Mouse (Mus musculus) embryonic facial prominence, embryonic 11.5 days (tissue): ENCODE results near the gene Wfdc13. TPM values are rescaled to one million over a fixed set of nuclear protein-coding genes. Genes with fewer than 3 reads are reported as not detected.
"Not testable (repeated sequence)": the region's sequence is repeated elsewhere in the genome, so short reads cannot be mapped to it uniquely, and the experiment has no call there.

ENCODE experiments used
- ATAC-seq: fragments of 200-750 bp; cut with Nextera tagmentation; replicated peaks from 2 replicates; pipeline ENCODE4 v1.8.0; 2017; ENCODE audit warnings: low read depth; ENCODE audit not compliant: insufficient number of reproducible peaks, low FRiP score, low TSS enrichment
- DNase-seq: peaks from one replicate; pipeline ENCODE4 v3.0.0-alpha.2; 2015; ENCODE audit warnings: low spot score
- H3K27ac ChIP-seq: fragments of 300-500 bp; sonication (generic); replicated peaks from 2 replicates; pipeline ENCODE4 v1.5.1; 2014; ENCODE audit warnings: mild to moderate bottlenecking, low read depth, low read length, control low read depth
- H3K27me3 ChIP-seq: fragments of 300-500 bp; sonication (generic); 2 replicates; pipeline ENCODE4 v1.6.1; 2014; ENCODE audit warnings: mild to moderate bottlenecking, low read length, moderate library complexity, mixed read lengths; ENCODE audit not compliant: control insufficient read depth, insufficient read depth
- H3K36me3 ChIP-seq: fragments of 300-500 bp; sonication (generic); replicated peaks from 2 replicates; pipeline ENCODE4 v1.6.1; 2014; ENCODE audit warnings: low read depth, mild to moderate bottlenecking, low read length, moderate library complexity, mixed read lengths; ENCODE audit not compliant: control insufficient read depth, insufficient read depth
- H3K4me1 ChIP-seq: fragments of 300-500 bp; sonication (generic); 2 replicates; pipeline ENCODE4 v1.6.1; 2014; ENCODE audit warnings: low read length, mixed read lengths; ENCODE audit not compliant: control insufficient read depth, insufficient read depth
- H3K4me2 ChIP-seq: fragments of 300-500 bp; sonication (generic); 2 replicates; pipeline ENCODE4 v1.6.1; 2014; ENCODE audit warnings: low read depth, mild to moderate bottlenecking, control low read depth, low read length, moderate library complexity
- H3K4me3 ChIP-seq: fragments of 300-500 bp; sonication (generic); 2 replicates; pipeline ENCODE4 v1.5.1; 2014; ENCODE audit warnings: low read depth, low read length, control low read depth
- H3K9ac ChIP-seq: fragments of 300-500 bp; sonication (generic); replicated peaks from 2 replicates; pipeline ENCODE4 v1.6.1; 2014; ENCODE audit warnings: mild to moderate bottlenecking, control low read depth, low read length
- H3K9me3 ChIP-seq: fragments of 300-500 bp; sonication (generic); replicated peaks from 2 replicates; pipeline ENCODE4 v1.6.1; 2016; ENCODE audit warnings: mild to moderate bottlenecking, low read length, inconsistent platforms, mixed read lengths; ENCODE audit not compliant: control insufficient read depth
- WGBS: fragments of 180-500 bp; shearing (Covaris S2); extraction: QIAGEN DNeasy Blood & Tissue Kit; methylation state at CpG from one replicate; pipeline ENCODE4 v1.1.7; 2014; 5-methylcytosine and 5-hydroxymethylcytosine counted together
- polyA plus RNA-seq: library from polyadenylated mRNA; unstranded; fragments of >200 nt; fragmentation: Nextera tagmentation; extraction: Ambion mirVana; gene quantifications from 2 replicates; pipeline ENCODE4 v1.2.1, GENCODE M21; 2014

Gene Wfdc13
- polyA plus RNA-seq, 1 experiment from 2014 or later: not detected

DNA sequence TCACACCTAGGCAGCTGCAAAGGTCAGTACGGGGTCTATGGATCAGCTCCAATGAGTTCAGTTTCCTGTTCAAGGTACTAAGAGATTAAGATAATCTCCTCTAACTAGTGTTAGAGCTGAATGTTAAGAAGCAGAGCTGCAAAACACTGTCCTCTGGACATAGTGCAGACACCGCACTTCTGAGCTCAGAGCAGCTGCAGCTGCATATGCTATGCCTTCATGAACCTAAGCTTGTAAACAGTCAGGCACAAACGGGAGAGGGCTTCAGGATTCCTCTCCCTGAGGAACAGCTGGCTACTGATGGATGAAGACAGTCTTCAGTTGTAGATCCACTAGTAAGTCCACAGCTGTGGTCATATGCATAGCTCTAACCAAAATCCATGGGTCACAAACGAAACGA is 16.1 kb downstream of the Wfdc13 start:
- 80% methylated on average over 5 of the region's 5 CpGs for WGBS
- Histone ChIP-seq H3K4me1 (no peaks in the 10 kb centered on the region), H3K9ac (no peak overlapping the region), H3K27ac (no peak overlapping the region), H3K4me2 (no peak overlapping the region), H3K4me3 (no peak overlapping the region), H3K27me3 (no peaks in the 10 kb centered on the region), H3K9me3 (no peaks in the 10 kb centered on the region), H3K36me3 (no peaks in the 10 kb centered on the region)
- DNase-seq: no peak
- no peak for ATAC-seq

- WGBS: 91% methylated on average over 5 of the region's 5 CpGs
- no peak for ATAC-seq
Observed at GRCm38 (mm10) chr2:164701761-164702160, 16.9 kb downstream of the Wfdc13 start.

GRCm38 (mm10) chr2:164704235-164704634 is 19.3 kb downstream of the Wfdc13 start:
- WGBS: 75% methylated on average over 5 of the region's 5 CpGs
- no peaks in the 10 kb centered on the region for H3K36me3 ChIP-seq

More at GRCm38 (mm10) chr2:164701761-164702160, 16.9 kb downstream of the Wfdc13 start:
- H3K4me1 ChIP-seq: no peaks in the 10 kb centered on the region
- no peak for DNase-seq
- no peak overlapping the region for H3K4me2 ChIP-seq
- H3K27me3 ChIP-seq: no peaks in the 10 kb centered on the region
- no peaks in the 10 kb centered on the region for H3K9me3 ChIP-seq
- H3K9ac ChIP-seq: no peak overlapping the region
- no peak overlapping the region for H3K27ac ChIP-seq
- no peak overlapping the region for H3K4me3 ChIP-seq
- H3K36me3 ChIP-seq: no peaks in the 10 kb centered on the region

DNA sequence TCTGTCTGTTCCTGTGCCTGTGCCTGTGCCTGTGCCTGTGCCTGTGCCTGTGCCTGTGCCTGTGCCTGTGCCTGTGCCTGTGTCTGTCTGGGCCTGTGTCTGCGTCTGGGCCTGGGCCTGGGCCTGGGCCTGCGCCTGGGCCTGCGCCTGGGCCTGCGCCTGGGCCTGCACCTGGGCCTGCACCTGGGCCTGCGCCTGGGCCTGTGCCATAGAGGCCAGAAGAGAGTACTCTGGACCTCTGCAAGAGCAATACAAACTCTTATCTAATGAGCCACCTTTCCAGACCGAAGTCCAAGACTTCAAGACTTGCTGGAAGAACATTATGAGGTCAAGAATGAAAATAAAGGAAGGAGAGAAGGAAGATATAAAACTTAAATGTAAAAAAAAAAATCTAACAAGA is 20.4 kb downstream of the Wfdc13 start:
- Histone ChIP-seq H3K36me3 (no peaks in the 10 kb centered on the region), H3K27ac (no peak overlapping the region), H3K4me2 (no peak overlapping the region), H3K4me3 (no peak overlapping the region), H3K27me3 (no peaks in the 10 kb centered on the region), H3K4me1 (no peaks in the 10 kb centered on the region), H3K9ac (no peak overlapping the region), H3K9me3 (no peaks in the 10 kb centered on the region)
- ATAC-seq (no peak), DNase-seq (no peak)
- 91% methylated on average over 6 of the region's 6 CpGs for WGBS

More at GRCm38 (mm10) chr2:164704235-164704634, 19.3 kb downstream of the Wfdc13 start:
- Histone ChIP-seq H3K9me3 (no peaks in the 10 kb centered on the region), H3K9ac (no peak overlapping the region), H3K4me1 (no peaks in the 10 kb centered on the region), H3K27ac (no peak overlapping the region), H3K4me2 (no peak overlapping the region), H3K27me3 (no peaks in the 10 kb centered on the region), H3K4me3 (no peak overlapping the region)
- no peak for ATAC-seq
- DNase-seq: no peak

DNA sequence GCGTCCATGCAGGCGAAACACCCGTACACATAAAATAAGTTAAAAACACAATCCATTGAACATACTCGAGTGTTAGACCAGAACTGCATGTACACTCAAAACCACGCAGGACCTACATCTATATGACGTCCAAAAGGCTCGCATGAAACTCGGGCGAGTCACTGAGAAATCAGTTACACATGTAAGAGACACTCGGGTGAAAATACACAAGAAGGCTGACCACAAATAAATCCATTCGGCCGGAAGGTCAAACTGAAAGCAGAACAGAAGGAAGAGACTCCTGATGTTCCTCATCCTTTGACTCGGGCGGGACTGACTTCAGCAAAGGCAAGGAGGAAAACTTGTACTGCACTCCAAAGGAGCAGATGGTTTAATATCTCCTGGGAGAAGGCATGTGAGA is 21.1 kb downstream of the Wfdc13 start:
- DNase-seq (no peak), ATAC-seq (no peak)
- Histone ChIP-seq H3K27me3 (no peaks in the 10 kb centered on the region), H3K4me1 (no peaks in the 10 kb centered on the region), H3K27ac (no peak overlapping the region), H3K9me3 (no peaks in the 10 kb centered on the region), H3K36me3 (no peaks in the 10 kb centered on the region), H3K4me2 (no peak overlapping the region), H3K4me3 (no peak overlapping the region), H3K9ac (no peak overlapping the region)
- 92% methylated on average over 14 of the region's 14 CpGs for WGBS

- H3K27ac ChIP-seq: no peak within 1 kb of the TSS
- ATAC-seq (no peak), DNase-seq (no peak)
- H3K9ac ChIP-seq: no peak within 1 kb of the TSS
- no peaks in the 10 kb centered on the region for H3K27me3 ChIP-seq
- H3K36me3 ChIP-seq: no peaks in the 10 kb centered on the region
- H3K4me3 ChIP-seq: no peak within 1 kb of the TSS
- WGBS: 79% methylated on average over 6 of the region's 6 CpGs
- H3K9me3 ChIP-seq: no peaks in the 10 kb centered on the region
- no peaks in the 10 kb centered on the region for H3K4me1 ChIP-seq
- no peak within 1 kb of the TSS for H3K4me2 ChIP-seq
Observed at GRCm38 (mm10) chr2:164715005-164715404, 30.1 kb downstream of the Wfdc13 start, which contains the start of gene Spint5. Gene Spint5 (plus strand): TSS chr2:164715305.

DNA sequence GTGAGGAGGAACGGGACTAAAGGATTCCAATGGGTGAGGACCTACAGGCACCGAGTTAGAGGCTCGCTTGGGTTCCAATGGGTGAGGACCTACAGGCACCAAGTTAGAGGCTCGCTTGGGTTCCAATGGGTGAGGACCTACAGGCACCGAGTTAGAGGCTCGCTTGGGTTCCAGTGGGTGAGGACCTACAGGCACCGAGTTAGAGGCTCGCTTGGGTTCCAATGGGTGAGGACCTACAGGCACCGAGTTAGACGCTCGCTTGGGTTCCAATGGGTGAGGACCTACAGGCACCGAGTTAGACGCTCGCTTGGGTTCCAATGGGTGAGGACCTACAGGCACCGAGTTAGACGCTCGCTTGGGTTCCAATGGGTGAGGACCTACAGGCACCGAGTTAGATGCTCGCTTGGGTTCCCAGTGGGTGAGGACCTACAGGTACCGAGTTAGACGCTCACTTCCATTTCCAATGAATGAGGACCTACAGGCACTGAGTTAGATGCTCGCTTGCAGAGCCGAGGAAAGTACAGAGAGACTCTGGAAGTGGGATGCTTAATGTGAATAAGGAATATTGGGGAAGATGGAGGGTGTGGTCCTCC is 31.4 kb downstream of the Wfdc13 start:
- DNase-seq, H3K4me3 ChIP-seq, H3K4me2 ChIP-seq, H3K4me1 ChIP-seq, ATAC-seq, H3K9me3 ChIP-seq, H3K36me3 ChIP-seq, H3K27me3 ChIP-seq, H3K9ac ChIP-seq, H3K27ac ChIP-seq: not testable (repeated sequence)
- 89% methylated on average over 20 of the region's 23 CpGs for WGBS

- no peak for ATAC-seq
- Histone ChIP-seq H3K9me3 (no peaks in the 10 kb centered on the region), H3K4me3 (no peak overlapping the region), H3K27me3 (no peaks in the 10 kb centered on the region), H3K27ac (no peak overlapping the region), H3K4me1 (no peaks in the 10 kb centered on the region), H3K4me2 (no peak overlapping the region), H3K36me3 (no peaks in the 10 kb centered on the region), H3K9ac (no peak overlapping the region)
- WGBS: 57% methylated on average over 4 of the region's 4 CpGs
- no peak for DNase-seq
Observed at GRCm38 (mm10) chr2:164723276-164723675, 38.4 kb downstream of the Wfdc13 start.
